Mouse (Mus musculus): ENCODE measurements around the gene Gm13283. TPM values are rescaled to one million over a fixed set of nuclear protein-coding genes. Genes with fewer than 3 reads are reported as not detected.
"Not testable (repeated sequence)": the region's sequence is repeated elsewhere in the genome, so short reads cannot be mapped to it uniquely, and the experiment has no call there.

The Gm13283 gene
- total and polyA plus RNA-seq, 2 experiments from 2014 or later = 0.46 TPM; not detected in 1

- not testable (repeated sequence) for H3K9me3 ChIP-seq (replicated peaks; ENCODE audit: control insufficient read depth, low read length); H3K4me1 ChIP-seq (ENCODE audit: control insufficient read depth, insufficient read depth); DNase-seq (ENCODE audit: low spot score); H3K27ac ChIP-seq (ENCODE audit: low read depth); H3K4me2 ChIP-seq (ENCODE audit: low read depth, low read length); H3K36me3 ChIP-seq (replicated peaks; ENCODE audit: control insufficient read depth, insufficient read depth, low read length); H3K27me3 ChIP-seq (ENCODE audit: control insufficient read depth, insufficient read depth, low read length); ATAC-seq (ENCODE audit: insufficient read depth, low read depth); H3K9ac ChIP-seq (replicated peaks; ENCODE audit: low read depth, low read length); H3K4me3 ChIP-seq (ENCODE audit: low read depth, low read length)
- no CpG with 5 or more reads among the region's 29 CpGs for WGBS
These were observed 19.6 kb downstream of the Gm13283 start, which contains the start of gene Gm13272 for GRCm38 (mm10) chr4:88779550-88779949. TSS of gene Gm13272 (plus strand) at chr4:88779850.

GRCm38 (mm10) chr4:88780320-88780719, 20.4 kb downstream of the Gm13283 start:
- not testable (repeated sequence) for H3K9ac ChIP-seq (replicated peaks; ENCODE audit: low read depth, low read length); H3K4me2 ChIP-seq (ENCODE audit: low read depth, low read length); H3K4me1 ChIP-seq (ENCODE audit: control insufficient read depth, insufficient read depth); H3K27ac ChIP-seq (ENCODE audit: low read depth); H3K9me3 ChIP-seq (replicated peaks; ENCODE audit: control insufficient read depth, low read length); ATAC-seq (ENCODE audit: insufficient read depth, low read depth); H3K27me3 ChIP-seq (ENCODE audit: control insufficient read depth, insufficient read depth, low read length); H3K36me3 ChIP-seq (replicated peaks; ENCODE audit: control insufficient read depth, insufficient read depth, low read length); DNase-seq (ENCODE audit: low spot score); H3K4me3 ChIP-seq (ENCODE audit: low read depth, low read length)
- 48% methylated on average over 14 of the region's 18 CpGs for WGBS

- not testable (repeated sequence) for H3K9ac ChIP-seq (replicated peaks; ENCODE audit: low read depth, low read length)
These were observed 21.9 kb downstream of the Gm13283 start, which contains the start of gene Ifnz for GRCm38 (mm10) chr4:88781831-88782230. TSS of gene Ifnz (plus strand) at chr4:88782131.

GRCm38 (mm10) chr4:88782335-88782734, 22.4 kb downstream of the Gm13283 start:
- Histone ChIP-seq H3K4me3 (ENCODE audit: low read depth, low read length) (peak overlapping the region; percentile 28; the same call in 1 of the 2 replicates), H3K4me2 (ENCODE audit: low read depth, low read length) (peak overlapping the region; percentile 47), H3K27ac (ENCODE audit: low read depth) (peak overlapping the region; percentile 82)
- H3K36me3 ChIP-seq (replicated peaks; ENCODE audit: control insufficient read depth, insufficient read depth, low read length); H3K27me3 ChIP-seq (ENCODE audit: control insufficient read depth, insufficient read depth, low read length); H3K9ac ChIP-seq (replicated peaks; ENCODE audit: low read depth, low read length); H3K4me1 ChIP-seq (ENCODE audit: control insufficient read depth, insufficient read depth); H3K9me3 ChIP-seq (replicated peaks; ENCODE audit: control insufficient read depth, low read length); DNase-seq (ENCODE audit: low spot score); ATAC-seq (ENCODE audit: insufficient read depth, low read depth): not testable (repeated sequence)
- 0% methylated on average over 5 of the region's 31 CpGs for WGBS

More at GRCm38 (mm10) chr4:88781831-88782230, 21.9 kb downstream of the Gm13283 start, which contains the start of gene Ifnz:
- H3K36me3 ChIP-seq (replicated peaks; ENCODE audit: control insufficient read depth, insufficient read depth, low read length); H3K9me3 ChIP-seq (replicated peaks; ENCODE audit: control insufficient read depth, low read length); H3K27me3 ChIP-seq (ENCODE audit: control insufficient read depth, insufficient read depth, low read length); H3K4me1 ChIP-seq (ENCODE audit: control insufficient read depth, insufficient read depth); ATAC-seq (ENCODE audit: insufficient read depth, low read depth); DNase-seq (ENCODE audit: low spot score): not testable (repeated sequence)
- Histone ChIP-seq H3K4me2 (ENCODE audit: low read depth, low read length) (peak within 1 kb of the TSS; percentile 47), H3K4me3 (ENCODE audit: low read depth, low read length) (peak within 1 kb of the TSS; percentile 28; the same call in 1 of the 2 replicates), H3K27ac (ENCODE audit: low read depth) (peak within 1 kb of the TSS; percentile 82)
- 9% methylated on average over 3 of the region's 7 CpGs for WGBS

GRCm38 (mm10) chr4:88785409-88785808, 25.5 kb downstream of the Gm13283 start, which contains the start of gene Gm13276:
TSS of gene Gm13276 (plus strand) at chr4:88785709.
- not testable (repeated sequence) for H3K9ac ChIP-seq (replicated peaks; ENCODE audit: low read depth, low read length); H3K27ac ChIP-seq (ENCODE audit: low read depth); DNase-seq (ENCODE audit: low spot score); H3K36me3 ChIP-seq (replicated peaks; ENCODE audit: control insufficient read depth, insufficient read depth, low read length); H3K4me3 ChIP-seq (ENCODE audit: low read depth, low read length); H3K4me2 ChIP-seq (ENCODE audit: low read depth, low read length); H3K4me1 ChIP-seq (ENCODE audit: control insufficient read depth, insufficient read depth); ATAC-seq (ENCODE audit: insufficient read depth, low read depth); H3K9me3 ChIP-seq (replicated peaks; ENCODE audit: control insufficient read depth, low read length); H3K27me3 ChIP-seq (ENCODE audit: control insufficient read depth, insufficient read depth, low read length)
- no CpG with 5 or more reads among the region's 27 CpGs for WGBS

GRCm38 (mm10) chr4:88788402-88788801, 28.5 kb downstream of the Gm13283 start, which contains the start of gene Gm13277:
TSS of gene Gm13277 (plus strand) at chr4:88788632.
- H3K9me3 ChIP-seq (replicated peaks; ENCODE audit: control insufficient read depth, low read length); H3K4me2 ChIP-seq (ENCODE audit: low read depth, low read length); H3K27ac ChIP-seq (ENCODE audit: low read depth); H3K4me1 ChIP-seq (ENCODE audit: control insufficient read depth, insufficient read depth); ATAC-seq (ENCODE audit: insufficient read depth, low read depth); H3K27me3 ChIP-seq (ENCODE audit: control insufficient read depth, insufficient read depth, low read length); H3K4me3 ChIP-seq (ENCODE audit: low read depth, low read length); DNase-seq (ENCODE audit: low spot score); H3K36me3 ChIP-seq (replicated peaks; ENCODE audit: control insufficient read depth, insufficient read depth, low read length); H3K9ac ChIP-seq (replicated peaks; ENCODE audit: low read depth, low read length): not testable (repeated sequence)
- WGBS = 0% methylated on average over 2 of the region's 28 CpGs
- TF ChIP-seq CTCF (IDR thresholded peaks at IDR 0.05; ENCODE audit: low read depth) = peak; percentile 57

- H3K4me1 ChIP-seq (ENCODE audit: control insufficient read depth, insufficient read depth); H3K4me3 ChIP-seq (ENCODE audit: low read depth, low read length); H3K4me2 ChIP-seq (ENCODE audit: low read depth, low read length); H3K27ac ChIP-seq (ENCODE audit: low read depth); H3K27me3 ChIP-seq (ENCODE audit: control insufficient read depth, insufficient read depth, low read length); H3K36me3 ChIP-seq (replicated peaks; ENCODE audit: control insufficient read depth, insufficient read depth, low read length); ATAC-seq (ENCODE audit: insufficient read depth, low read depth); H3K9me3 ChIP-seq (replicated peaks; ENCODE audit: control insufficient read depth, low read length); H3K9ac ChIP-seq (replicated peaks; ENCODE audit: low read depth, low read length); DNase-seq (ENCODE audit: low spot score): not testable (repeated sequence)
- no CpG with 5 or more reads among the region's 28 CpGs for WGBS
These were observed 31.3 kb downstream of the Gm13283 start, which contains the start of gene Gm13278 for GRCm38 (mm10) chr4:88791250-88791649. TSS of gene Gm13278 (plus strand) at chr4:88791550.
